22 mouse cellular contexts compared by ENCODE assay signal in the genomic region with DNA sequence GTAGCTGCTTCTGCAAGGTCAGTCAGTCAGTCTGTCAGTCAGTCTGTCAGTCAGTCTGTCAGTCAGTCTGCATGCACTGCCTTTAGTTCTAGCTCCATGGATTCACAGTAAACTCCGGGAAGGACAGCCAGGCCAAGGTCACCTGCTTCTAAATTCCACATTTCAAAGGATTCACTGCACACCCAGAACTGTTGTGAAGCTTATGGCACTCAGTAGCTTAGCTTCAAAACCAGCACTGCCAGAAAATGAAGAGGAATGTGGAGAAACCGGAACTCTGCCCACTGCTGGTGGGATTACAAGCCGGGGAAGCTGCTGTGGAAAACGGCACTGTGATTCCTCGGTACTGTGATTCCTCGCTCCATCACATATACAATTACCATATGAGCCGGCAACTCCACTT. TPM values are rescaled to one million over a fixed set of nuclear protein-coding genes. Genes with fewer than 3 reads are reported as not detected.
DNase-seq lines count a peak whose midpoint lies in the region; ATAC-seq and TF ChIP-seq lines count a peak whose summit lies in the region.
"Had no signal": no experiment of that assay in that cellular context is flagged by ENCODE, and none has a peak within 500 bp of the region (broad histone marks: within the 10 kb centered on the region; RNA-seq: fewer than 3 reads in every experiment).

No protein-coding gene starts in this region.

- no peaks in the 10 kb centered on the region for H3K27me3 ChIP-seq in forebrain, embryonic 12.5 days
- no peaks in the 10 kb centered on the region for H3K27me3 ChIP-seq in forebrain, embryonic 10.5 days (ENCODE audit: poor library complexity, severe bottlenecking)
- H3K27me3 ChIP-seq in lung, embryonic 14.5 days (ENCODE audit: insufficient read depth, low read length) = no peaks in the 10 kb centered on the region
- H3K27me3 ChIP-seq: CH12.LX; embryonic facial prominence, embryonic 13.5 days; hindbrain, embryonic 12.5 days; Patski had no signal

- TF ChIP-seq POLR2A in lung, adult 2 months (IDR thresholded peaks at IDR 0.05; ENCODE audit: borderline replicate concordance, extremely low read depth, low read depth, low read length) = no peak

- peaks cover 98% of the 10 kb centered on the region for H3K36me3 ChIP-seq in forebrain, embryonic 12.5 days (replicated peaks)
- H3K36me3 ChIP-seq in forebrain, embryonic 10.5 days (replicated peaks) = peaks cover 100% of the 10 kb centered on the region
- H3K36me3 ChIP-seq in lung, embryonic 14.5 days (ENCODE audit: insufficient read depth) = peaks cover 80% of the 10 kb centered on the region

- H3K9ac ChIP-seq in forebrain, embryonic 12.5 days = no peak overlapping the region
- H3K9ac ChIP-seq in lung, embryonic 14.5 days = no peak overlapping the region
- H3K9ac ChIP-seq: embryonic facial prominence, embryonic 13.5 days; forebrain, postnatal 0 days; hindbrain, embryonic 12.5 days had no signal

- no peak for DNase-seq in forebrain, embryonic 10.5 days (ENCODE audit: extremely low spot score, low spot score)
- peak; percentile 7 for DNase-seq in lung, embryonic 14.5 days
- DNase-seq in lung, adult 2 months = no peak
- DNase-seq in lung, postnatal 10 days = peak; percentile 29
- DNase-seq in lung, postnatal 25 days (ENCODE audit: low spot score) = no peak
- DNase-seq in kidney, postnatal 36 days = no peak
- DNase-seq: adrenal gland, postnatal 10 days; cerebellum, adult 11-12 months; cerebellum, adult 9-10 months; cerebellum, postnatal 25 days; forebrain, postnatal 0 days; heart, adult 18-20 months; heart, postnatal 10 days; heart, postnatal 4 days had no signal

- 0 out of 2 replicates have a peak, but pooled peaks have one; percentile 9 for TF ChIP-seq CTCF in lung, embryonic 14.5 days (IDR thresholded peaks at IDR 0.05; ENCODE audit: low read depth)
- no peak for TF ChIP-seq CTCF in lung, adult 2 months (IDR thresholded peaks at IDR 0.05; ENCODE audit: insufficient read depth, low read length)

- no peak overlapping the region for H3K4me3 ChIP-seq in forebrain, embryonic 12.5 days (replicated peaks)
- H3K4me3 ChIP-seq in forebrain, embryonic 10.5 days = no peak overlapping the region
- H3K4me3 ChIP-seq in lung, embryonic 14.5 days (ENCODE audit: low read depth, low read length) = no peak overlapping the region
- H3K4me3 ChIP-seq in lung, adult 2 months (replicated peaks; ENCODE audit: extremely low read depth, low read depth, low read length) = no peak overlapping the region
- H3K4me3 ChIP-seq: embryonic facial prominence, embryonic 13.5 days; heart, embryonic 10.5 days; hindbrain, embryonic 12.5 days had no signal

- no peak for ATAC-seq in forebrain, embryonic 12.5 days (ENCODE audit: low FRiP score)
- ATAC-seq in lung, embryonic 14.5 days (ENCODE audit: insufficient read depth) = no peak
- ATAC-seq: forebrain, postnatal 0 days; hindbrain, embryonic 16.5 days; inflammation-experienced regulatory T-cells, adult 6 months; Patski had no signal

- WGBS in forebrain, embryonic 12.5 days = 92% methylated on average over 7 of the region's 7 CpGs
- 91% methylated on average over 7 of the region's 7 CpGs for WGBS in forebrain, embryonic 10.5 days
- WGBS in lung, embryonic 14.5 days = 85% methylated on average over 7 of the region's 7 CpGs
- WGBS in lung, adult 2 months = 77% methylated on average over 7 of the region's 7 CpGs

- no peak overlapping the region for H3K4me2 ChIP-seq in forebrain, embryonic 12.5 days
- H3K4me2 ChIP-seq in lung, embryonic 14.5 days = no peak overlapping the region
- H3K4me2 ChIP-seq: embryonic facial prominence, embryonic 13.5 days; hindbrain, embryonic 12.5 days had no signal

- H3K9me3 ChIP-seq in forebrain, embryonic 12.5 days = no peaks in the 10 kb centered on the region
- H3K9me3 ChIP-seq in forebrain, embryonic 10.5 days = no peaks in the 10 kb centered on the region
- H3K9me3 ChIP-seq in lung, embryonic 14.5 days (ENCODE audit: low read depth, low read length) = no peaks in the 10 kb centered on the region
- H3K9me3 ChIP-seq: embryonic facial prominence, embryonic 13.5 days; heart, embryonic 10.5 days; hindbrain, embryonic 12.5 days had no signal

- H3K27ac ChIP-seq in forebrain, embryonic 12.5 days = 0 out of 2 replicates have a peak overlapping the region, but pooled peaks have one; percentile 13
- H3K27ac ChIP-seq in forebrain, embryonic 10.5 days = no peak overlapping the region
- H3K27ac ChIP-seq in lung, embryonic 14.5 days (ENCODE audit: low read depth) = peak overlapping the region; percentile 77
- H3K27ac ChIP-seq: embryonic facial prominence, embryonic 13.5 days; heart, embryonic 10.5 days; hindbrain, embryonic 12.5 days had no signal

- H3K4me1 ChIP-seq in forebrain, embryonic 12.5 days = no peaks in the 10 kb centered on the region
- H3K4me1 ChIP-seq in forebrain, embryonic 10.5 days = no peaks in the 10 kb centered on the region
- H3K4me1 ChIP-seq in lung, embryonic 14.5 days (ENCODE audit: insufficient read depth) = no peaks in the 10 kb centered on the region
- H3K4me1 ChIP-seq in lung, adult 2 months (ENCODE audit: control insufficient read depth, insufficient read depth, low read length) = 0 out of 2 replicates have a peak, but pooled peaks cover 2% of the 10 kb centered on the region
- H3K4me1 ChIP-seq: embryonic facial prominence, embryonic 13.5 days; hindbrain, embryonic 12.5 days had no signal

RNA-seq across cellular contexts. Expression of gene Ago1, which starts 12.9 kb away (rescaled TPM):
- polyA plus RNA-seq in forebrain, embryonic 12.5 days (2016; fragmentation: Nextera tagmentation; extraction: Ambion mirVana) = 20.1 and 23.4 TPM in 2 replicates
- 9.1 and 11.4 TPM in 2 replicates for polyA plus RNA-seq in forebrain, embryonic 10.5 days (2016; fragmentation: Nextera tagmentation; extraction: Ambion mirVana)
- polyA plus RNA-seq in lung, embryonic 14.5 days (2014; fragmentation: Nextera tagmentation; extraction: Ambion mirVana) = 10.7 and 11.6 TPM in 2 replicates
- 28.5 and 35.0 TPM in 2 replicates for polyA plus RNA-seq in lung, adult 2 months (2012; rRNA removed)

RNA-seq across cellular contexts. Expression of gene Ago3, which starts 26.1 kb away (rescaled TPM):
- 16.1 and 20.0 TPM in 2 replicates for polyA plus RNA-seq in forebrain, embryonic 12.5 days (2016; fragmentation: Nextera tagmentation; extraction: Ambion mirVana)
- polyA plus RNA-seq in forebrain, embryonic 10.5 days (2016; fragmentation: Nextera tagmentation; extraction: Ambion mirVana) = 12.0 and 15.7 TPM in 2 replicates
- 19.1 and 19.5 TPM in 2 replicates for polyA plus RNA-seq in lung, embryonic 14.5 days (2014; fragmentation: Nextera tagmentation; extraction: Ambion mirVana)
- polyA plus RNA-seq in lung, adult 2 months (2012; rRNA removed) = 17.6 and 23.4 TPM in 2 replicates

Comparison
In these comparisons a context has a peak if more than half of its experiments do, and no peak if none do; other contexts are left out.
1. DNase-seq: peak in lung, embryonic 14.5 days (single experiment) and lung, postnatal 10 days (single experiment); none in forebrain, embryonic 10.5 days (single experiment), lung, adult 2 months (single experiment), lung, postnatal 25 days (single experiment) and kidney, postnatal 36 days (0 of 2).